Mouse (Mus musculus): Measurements from ENCODE around the gene Chmp2a.

Gene Chmp2a

DNA sequence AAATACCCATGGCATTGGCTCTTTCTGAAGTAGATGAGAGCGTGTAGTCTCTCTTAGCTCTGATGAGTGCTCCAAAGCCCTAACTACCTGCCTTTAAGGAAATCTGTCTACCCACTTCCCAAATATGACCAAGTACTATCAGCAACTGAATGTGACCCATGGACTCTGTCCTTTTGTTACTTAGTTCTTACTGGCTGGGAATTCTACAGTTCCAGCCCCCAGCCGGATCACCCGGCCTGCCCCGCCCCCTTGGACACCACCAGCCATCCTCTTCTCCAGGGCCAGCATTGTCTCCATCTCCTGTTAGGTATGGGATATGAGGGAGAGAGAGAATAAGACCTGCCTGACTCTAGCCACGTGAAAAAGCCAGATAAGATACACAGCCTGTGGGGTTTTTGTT is 36.6 kb downstream of the Chmp2a start, which contains the start of gene Slc27a5:
Gene Slc27a5, minus strand, starts transcription at position 140 of the 400 bp plus-strand sequence.
- CTCF ChIA-PET, result interaction anchor here in 2 of 4 experiments (0.6 to 3.1 kb wide), 5 partner anchors 8 to 97 kb away, joined by 3 to 15 read pairs (median 3); partner anchors contain the start of gene Zbtb45 (in 1 of the 2)
- POLR2A ChIA-PET, result interaction anchor here in 3 of 4 experiments (0.8 to 3.5 kb wide), 28 partner anchors 8 to 117 kb away, joined by 3 to 26 read pairs (median 5); partner anchors contain the start of genes Zbtb45 (in 2 of the 3), Zfp446 (in 2 of the 3), Rnf225 (in 1 of the 3) and Rps5 (in 1 of the 3)

DNA sequence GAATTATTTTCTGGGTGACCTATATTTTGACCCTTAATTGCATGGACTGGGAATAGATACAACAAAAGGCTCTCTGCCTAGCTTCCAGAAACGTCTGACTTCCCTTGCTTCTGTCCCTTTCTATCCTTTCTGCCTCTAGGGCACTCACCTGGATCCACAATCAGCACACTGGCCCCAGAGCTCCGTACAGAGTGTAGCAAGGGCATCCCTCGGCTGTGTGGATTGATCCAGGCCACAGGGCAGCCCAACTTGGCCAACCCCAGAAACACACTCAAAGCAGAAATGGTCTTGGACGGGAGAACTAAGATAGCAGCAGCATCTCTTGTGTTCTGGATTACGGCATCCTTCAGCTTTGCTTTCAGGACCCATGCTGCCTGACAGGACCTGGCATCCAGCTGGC is 37.4 kb downstream of the Chmp2a start:
- CTCF ChIA-PET, result interaction anchor here in 3 of 4 experiments (0.6 to 3.1 kb wide), 6 partner anchors 9 to 96 kb away, joined by 3 to 15 read pairs (median 3); partner anchors contain the start of gene Zbtb45 (in 2 of the 3)
- POLR2A ChIA-PET, result interaction anchor here in 3 of 4 experiments (0.6 to 3.5 kb wide), 33 partner anchors 9 to 116 kb away, joined by 3 to 26 read pairs (median 5); partner anchors contain the start of genes Rps5 (in 2 of the 3), Zbtb45 (in 2 of the 3), Zfp446 (in 2 of the 3) and Rnf225 (in 1 of the 3)

GRCm38 (mm10) chr7:12995862-12996261 is 38.7 kb downstream of the Chmp2a start:
- ChIA-PET POLR2A (interaction anchor here in 3 of 4 experiments (0.6 to 3.5 kb wide), 15 partner anchors 10 to 74 kb away, joined by 3 to 26 read pairs (median 7); partner anchors contain the start of genes Zbtb45 (in 3 of the 3), Rnf225 (in 1 of the 3), Rps5 (in 1 of the 3) and Zfp446 (in 1 of the 3)), CTCF (interaction anchor here in 2 of 4 experiments (0.6 to 3.1 kb wide), 2 partner anchors 8 to 10 kb away, joined by 7 to 15 read pairs; no protein-coding TSS in a partner anchor)

DNA sequence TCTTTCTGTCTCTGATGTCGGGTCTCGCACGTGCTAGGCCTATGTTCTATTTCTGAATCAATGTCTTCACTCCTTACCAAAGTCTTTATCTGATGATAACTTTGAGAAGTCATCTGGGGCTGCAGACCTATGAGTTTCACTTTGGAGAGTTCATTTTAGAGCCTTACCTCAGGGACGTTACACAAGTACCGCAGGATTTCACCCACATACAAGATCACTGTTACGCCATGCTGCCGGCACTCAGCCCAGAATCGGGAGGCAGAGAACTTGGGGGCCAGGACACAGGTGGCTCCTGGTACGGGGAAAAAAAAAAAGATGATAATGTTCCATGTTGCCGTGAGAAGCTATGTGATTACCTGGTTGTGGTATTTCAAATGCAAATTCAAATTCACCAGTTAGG is 41.5 kb downstream of the Chmp2a start:
- POLR2A ChIA-PET, result interaction anchor here in 2 of 4 experiments (0.6 to 2.3 kb wide), 16 partner anchors 10 to 71 kb away, joined by 3 to 19 read pairs (median 5); partner anchors contain the start of genes Rps5 (in 2 of the 2) and Zfp446 (in 2 of the 2)
- CTCF ChIA-PET, result interaction anchor here in 3 of 4 experiments (0.6 to 1.1 kb wide), 5 partner anchors 9 to 84 kb away, joined by 3 to 8 read pairs (median 4); partner anchors contain the start of gene Zbtb45 (in 1 of the 3)

DNA sequence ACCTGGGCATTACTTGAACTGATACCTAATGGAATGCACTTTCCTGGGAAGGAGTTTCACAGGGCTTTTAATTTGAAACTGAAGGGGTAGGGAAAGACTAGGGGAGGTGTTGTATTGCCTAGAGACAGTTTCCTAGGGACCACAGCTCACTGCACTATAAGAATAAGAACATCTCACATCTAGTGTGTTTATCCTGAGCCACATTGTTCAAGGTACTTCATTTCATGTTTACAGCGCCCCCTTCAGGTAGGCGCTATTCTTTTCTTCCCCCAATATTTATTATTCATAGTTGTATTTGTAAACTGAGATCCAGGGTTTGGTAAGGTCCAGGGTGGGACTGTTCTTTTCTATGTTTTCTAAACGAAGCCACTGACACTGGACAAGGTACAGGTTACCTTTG is 42.4 kb downstream of the Chmp2a start:
- ChIA-PET POLR2A (interaction anchor here in 2 of 4 experiments (0.6 to 2.3 kb wide), 11 partner anchors 10 to 125 kb away, joined by 3 to 19 read pairs (median 7); partner anchors contain the start of genes Rps5 (in 2 of the 2) and Zfp446 (in 1 of the 2)), CTCF (interaction anchor here in 1 of 4 experiments (0.7 to 1.5 kb wide), 3 partner anchors 12 to 14 kb away, joined by 3 to 4 read pairs (median 3); no protein-coding TSS in a partner anchor)

GRCm38 (mm10) chr7:12987409-12988189 is 47.0 kb downstream of the Chmp2a start:
- ChIA-PET CTCF (interaction anchor here in 2 of 4 experiments (1.0 to 1.4 kb wide), 2 partner anchors 10 to 16 kb away, joined by 3 to 5 read pairs; partner anchors contain the start of gene Zfp446 (in 1 of the 2)), POLR2A (interaction anchor here (0.6 to 6.1 kb wide), 19 partner anchors 9 to 65 kb away, joined by 3 to 44 read pairs (median 4); partner anchors contain the start of genes Zfp446 (in 3 of the 4), Rnf225 (in 1 of the 4) and Rps5 (in 1 of the 4))

DNA sequence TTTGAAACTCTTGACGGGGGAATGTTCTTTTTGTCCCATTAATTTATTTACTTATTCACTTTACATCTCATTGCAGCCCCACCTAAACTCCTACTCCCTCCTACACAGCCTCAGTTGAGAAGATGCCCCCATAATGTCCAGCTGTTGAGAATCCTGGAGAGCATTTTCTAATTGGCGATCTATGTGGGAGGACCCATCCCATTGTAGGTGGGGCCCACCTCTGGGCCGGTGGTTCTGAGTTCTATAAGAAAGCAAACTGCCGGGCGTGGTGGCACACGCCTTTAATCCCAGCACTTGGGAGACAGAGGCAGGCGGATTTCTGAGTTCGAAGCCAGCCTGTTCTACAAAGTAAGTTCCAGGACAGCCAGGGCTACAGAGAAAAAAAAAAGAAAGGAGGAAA is 47.7 kb downstream of the Chmp2a start:
- ChIA-PET CTCF (interaction anchor here in 1 of 4 experiments (1.0 kb wide), 1 partner anchor 16 kb away, joined by 3 read pairs; no protein-coding TSS in a partner anchor), POLR2A (interaction anchor here in 3 of 4 experiments (0.6 to 6.1 kb wide), 12 partner anchors 8 to 64 kb away, joined by 3 to 44 read pairs (median 5); partner anchors contain the start of genes Zfp446 (in 3 of the 3) and Rps5 (in 1 of the 3))

- POLR2A ChIA-PET, result interaction anchor here in 2 of 4 experiments (0.7 to 6.1 kb wide), 10 partner anchors 7 to 82 kb away, joined by 3 to 44 read pairs (median 4); partner anchors contain the start of genes Rps5 (in 1 of the 2) and Zfp446 (in 1 of the 2)
- CTCF ChIA-PET, result interaction anchor here in 2 of 4 experiments (0.6 kb wide), 2 partner anchors 23 to 188 kb away, joined by 3 to 4 read pairs; no protein-coding TSS in a partner anchor
Measured at GRCm38 (mm10) chr7:12985724-12986123, 48.9 kb downstream of the Chmp2a start.

Measured in embryonic stem cell, embryonic (primary cell).